Mouse (Mus musculus) neural tube, postnatal 0 days (tissue): ENCODE results near the gene Ogdh. TPM values are rescaled to one million over a fixed set of nuclear protein-coding genes. Genes with fewer than 3 reads are reported as not detected.

Experiments
- microRNA-seq: library from miRNA; unstranded; fragments of <30 nt; microRNA quantifications from one replicate; pipeline ENCODE4, GENCODE M21; 2016
- polyA plus RNA-seq: library from polyadenylated mRNA; unstranded; fragments of >200 nt; fragmentation: Nextera tagmentation; extraction: Ambion mirVana; gene quantifications from 2 replicates; pipeline ENCODE4 v1.2.1, GENCODE M21; 2015

The Ogdh gene
- 103 and 113 TPM in 2 replicates for polyA plus RNA-seq

DNA sequence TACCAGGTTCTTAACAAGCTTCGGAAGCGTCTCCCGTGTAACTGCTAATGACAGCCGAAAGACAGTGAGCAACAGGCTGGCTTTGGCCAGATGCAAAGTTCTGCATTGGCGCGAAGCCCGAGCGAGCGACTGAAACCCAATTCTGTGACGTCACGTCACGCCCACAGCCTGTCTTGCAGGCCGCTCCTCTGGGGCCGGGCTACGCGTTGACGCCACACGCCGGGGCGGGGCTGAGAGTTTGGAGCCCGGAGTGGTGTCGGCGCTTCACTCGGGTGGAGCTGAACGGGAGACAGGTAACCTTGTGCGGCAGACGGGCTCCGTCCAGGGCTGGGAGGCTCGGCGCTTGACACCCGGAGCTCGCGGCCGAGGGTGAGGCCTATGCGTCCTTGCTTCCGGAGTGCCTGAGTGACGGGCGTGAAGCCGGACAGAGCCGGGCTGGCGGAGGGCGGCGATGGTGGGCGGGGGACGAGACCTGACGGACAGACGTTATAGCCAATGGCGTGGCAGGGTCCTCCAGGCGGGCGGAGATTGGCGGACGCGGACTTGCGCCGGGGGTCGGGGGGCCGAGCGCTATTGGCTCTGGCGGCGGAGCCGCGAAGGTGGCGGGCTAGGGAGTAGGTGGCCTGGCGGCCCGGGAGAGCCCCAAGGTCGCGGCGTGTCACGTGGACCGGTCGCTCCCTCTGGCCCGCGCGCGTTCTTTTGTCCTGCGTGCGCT, at the start of gene Ogdh:
Ogdh (plus strand) TSS at position 233 of the 715 bp plus-strand sequence.

DNA sequence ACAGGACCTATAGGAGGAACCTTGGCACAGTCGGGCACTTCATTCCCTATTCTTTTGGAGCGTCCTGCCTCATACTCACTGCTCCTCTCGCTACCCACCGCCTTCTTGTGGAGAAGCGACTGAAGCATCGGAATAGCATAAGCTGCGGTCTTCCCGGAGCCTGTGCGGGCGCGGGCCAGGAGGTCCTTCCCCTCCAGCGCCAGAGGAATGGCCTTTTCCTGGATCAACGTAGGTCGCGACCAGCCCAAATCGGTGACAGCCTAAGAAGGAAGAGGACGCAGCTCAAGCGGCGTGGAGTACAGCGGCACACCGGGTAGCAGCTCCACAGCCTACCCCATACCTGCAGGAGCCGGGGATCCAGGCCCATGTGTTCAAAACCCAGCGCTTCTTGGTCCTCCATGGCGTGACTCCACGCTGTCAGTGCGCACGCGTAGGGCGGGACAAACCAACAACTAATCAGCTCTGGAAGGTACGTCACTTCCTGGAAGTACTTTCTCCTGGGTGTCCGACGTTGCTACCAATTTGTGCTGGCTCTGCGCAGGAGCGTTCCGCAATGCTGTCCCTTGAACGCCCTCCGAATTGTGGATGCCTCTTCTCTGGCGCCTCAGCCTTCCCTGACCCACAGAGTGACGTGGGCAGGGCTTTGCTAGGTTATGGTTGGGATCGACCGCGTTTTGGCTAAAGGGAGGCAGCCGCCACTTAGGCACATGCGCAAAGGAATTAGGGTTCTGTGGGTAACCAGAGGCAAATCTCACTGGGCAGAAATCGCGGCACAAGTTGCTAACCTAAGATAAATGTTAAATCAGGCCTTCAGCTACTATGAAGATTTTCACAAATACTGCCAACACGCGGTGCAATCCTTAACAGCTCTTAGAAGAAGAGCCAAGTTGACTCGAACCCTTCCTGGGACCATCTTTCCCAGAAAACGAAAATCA, 23.8 kb upstream of the Ogdh start, which contains the start of gene Ddx56:
Ddx56 (minus strand) TSS at position 453 of the 935 bp plus-strand sequence.

GRCm38 (mm10) chr11:6274387-6275093, 16.9 kb upstream of the Ogdh start, which contains the start of gene Tmed4:
TSS of gene Tmed4 (minus strand) at chr11:6274870.

DNA sequence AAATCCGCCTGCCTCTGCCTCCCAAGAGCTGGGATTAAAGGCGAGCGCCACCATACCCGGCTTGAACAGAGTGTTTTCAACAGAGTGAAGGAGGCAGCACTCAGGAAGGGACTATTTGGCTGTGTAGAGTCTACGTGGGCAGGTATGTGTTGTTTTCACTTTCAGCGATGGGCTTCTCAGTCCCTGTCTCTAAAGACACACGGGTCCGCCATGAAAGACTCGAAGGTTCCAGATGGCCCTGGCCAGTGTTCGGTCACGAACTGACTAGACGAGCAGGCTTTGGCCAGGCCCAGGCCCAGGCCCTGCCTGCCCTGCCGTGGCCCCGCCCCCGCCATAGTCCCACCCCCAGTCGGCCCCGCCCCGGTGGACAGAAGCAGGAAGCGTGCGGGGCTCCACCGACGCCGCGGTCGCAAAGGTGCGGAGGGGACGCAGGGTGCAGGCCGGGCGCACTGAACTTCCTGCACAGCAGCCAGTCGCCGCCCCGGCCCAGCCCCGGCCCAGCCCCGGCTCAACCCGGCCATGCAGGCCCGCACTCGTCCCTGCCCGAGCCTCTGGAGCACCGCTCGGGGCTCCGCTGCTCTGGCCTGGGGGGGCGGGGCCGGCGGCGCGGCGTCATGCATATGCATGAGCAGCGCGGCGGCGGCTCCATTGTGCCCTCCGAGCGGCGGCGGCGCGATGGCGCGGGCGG, 97.4 kb downstream of the Ogdh start, which contains the start of gene Zmiz2:
Zmiz2 (plus strand) TSS at position 349 of the 688 bp plus-strand sequence.

Small RNA genes within 50 kb of the gene (microRNA-seq; reads per million reads assigned to microRNA genes)
- 1.7 reads per million for gene Mir7651

Other genes with a start within 250 kb of the Ogdh start
- gene Camk2b, start 225.3 kb upstream of the Ogdh start, polyA plus RNA-seq = 173 and 185 TPM in 2 replicates
- gene A730071L15Rik, start 91.6 kb upstream of the Ogdh start, polyA plus RNA-seq = 0.54 and 0.66 TPM in 2 replicates
- gene Nudcd3, start 91.2 kb upstream of the Ogdh start, polyA plus RNA-seq = 56.5 and 60.7 TPM in 2 replicates
- gene Npc1l1, start 61.5 kb upstream of the Ogdh start, polyA plus RNA-seq = 0.03 TPM in 1 of 2 replicates, not detected in the other
- 63.5 and 66.3 TPM in 2 replicates for gene Ddx56, start 23.9 kb upstream of the Ogdh start, polyA plus RNA-seq
- 97.4 and 102 TPM in 2 replicates for gene Tmed4, start 16.8 kb upstream of the Ogdh start, polyA plus RNA-seq
- gene Zmiz2, start 97.4 kb downstream of the Ogdh start, polyA plus RNA-seq = 31.1 and 33.3 TPM in 2 replicates
- gene Ppia, start 123.8 kb downstream of the Ogdh start, polyA plus RNA-seq = 5,012 and 5,631 TPM in 2 replicates
- 149 and 163 TPM in 2 replicates for gene H2afv, start 152.8 kb downstream of the Ogdh start, polyA plus RNA-seq
- gene Purb, start 184.3 kb downstream of the Ogdh start, polyA plus RNA-seq = 17.7 and 19.8 TPM in 2 replicates
- 0.29 and 0.31 TPM in 2 replicates for gene Myo1g, start 229.3 kb downstream of the Ogdh start, polyA plus RNA-seq